Mouse (Mus musculus): ENCODE results near the gene Epn2.

Epn2 gene

DNA sequence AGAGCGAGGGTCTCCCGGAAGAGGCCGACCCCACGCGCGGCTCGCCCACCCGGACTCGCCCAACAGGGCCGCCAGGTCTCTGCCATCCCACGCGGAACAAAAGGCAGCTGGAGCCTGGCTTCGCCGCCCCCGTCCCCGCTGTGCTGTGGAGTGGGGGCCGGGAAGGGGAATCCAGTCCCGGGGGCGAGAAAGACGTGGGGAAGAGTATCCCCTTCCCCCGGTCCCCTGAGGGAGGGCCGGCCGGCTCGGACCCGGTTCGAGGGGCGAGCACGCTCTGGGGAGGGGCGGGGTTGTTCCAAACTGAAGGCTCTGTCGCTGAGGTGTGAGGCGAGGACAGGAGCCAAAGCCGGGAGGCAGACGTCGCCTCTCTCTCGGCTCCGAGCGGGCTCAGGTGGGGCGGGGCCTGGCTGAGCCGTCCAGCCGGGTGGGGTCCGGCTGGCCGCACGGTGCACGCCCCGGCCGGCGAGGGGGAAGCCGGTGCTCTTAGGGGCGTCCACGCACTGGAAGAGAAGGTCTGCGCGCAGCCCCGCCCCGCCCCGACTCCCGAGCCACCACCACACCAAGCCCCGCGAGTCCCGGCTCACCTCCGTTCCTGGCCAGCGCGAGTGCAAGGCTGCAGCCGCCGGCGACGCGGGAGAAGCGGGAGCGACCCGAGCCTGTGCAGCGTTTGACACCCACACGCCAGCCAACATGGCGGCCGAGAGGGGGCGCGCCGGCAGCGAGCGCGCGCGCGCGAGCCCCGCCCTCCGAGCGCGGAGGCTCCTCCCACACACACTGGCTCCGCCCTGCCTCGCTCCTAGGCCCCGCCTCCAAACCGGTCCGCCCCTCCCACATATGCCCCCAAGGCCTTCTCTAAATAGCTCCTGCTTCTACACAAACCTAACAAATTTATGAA lies at the start of gene Epn2:
Gene Epn2 (minus strand): TSS at position 705 of the 895 bp plus-strand sequence.
- peak; percentile 26 to 47 for DNase-seq (ENCODE audit: low spot score in 2 of 2)

DNA sequence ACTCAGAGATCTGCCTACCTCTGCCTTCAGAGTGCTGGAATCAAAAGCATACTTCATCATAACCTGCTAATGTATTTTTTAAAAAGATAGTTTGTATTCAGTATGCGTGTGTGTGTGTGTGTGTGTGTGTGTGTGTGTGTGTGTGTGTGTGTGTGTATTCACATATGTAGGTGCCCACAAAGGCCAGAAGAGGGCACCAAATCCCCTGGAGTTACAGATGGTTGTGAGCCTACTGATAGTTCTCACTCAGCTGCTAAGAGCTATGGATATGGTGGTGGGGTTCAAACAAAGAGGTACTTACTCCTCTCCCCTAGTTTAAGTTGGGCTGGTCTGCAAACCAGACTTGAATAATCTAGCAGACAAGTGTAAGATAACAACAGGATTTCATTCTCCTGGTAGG lies 47.0 kb upstream of the Epn2 start:
- DNase-seq (ENCODE audit: low spot score in 2 of 2): no peak

DNA sequence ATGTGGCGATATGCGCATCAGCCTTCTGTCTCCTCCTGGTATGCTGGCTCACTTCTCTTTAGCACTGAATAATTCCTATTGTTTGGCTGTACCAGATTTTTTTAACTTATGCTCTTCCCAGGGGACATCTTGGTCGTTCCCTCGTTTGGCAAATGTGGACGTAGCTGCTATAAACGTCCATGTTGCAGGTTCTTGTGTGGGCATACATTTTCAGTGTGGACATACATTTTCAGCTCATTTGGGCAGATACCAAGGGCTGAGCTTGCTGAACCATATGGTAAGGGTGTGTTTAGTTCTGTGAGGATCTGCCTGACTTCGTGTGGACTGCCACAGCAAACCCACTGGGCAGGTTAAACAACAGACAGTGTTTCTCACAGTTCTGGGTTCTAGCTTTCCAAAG lies 45.6 kb upstream of the Epn2 start:
- no peak for DNase-seq (ENCODE audit: low spot score in 2 of 2)

DNA sequence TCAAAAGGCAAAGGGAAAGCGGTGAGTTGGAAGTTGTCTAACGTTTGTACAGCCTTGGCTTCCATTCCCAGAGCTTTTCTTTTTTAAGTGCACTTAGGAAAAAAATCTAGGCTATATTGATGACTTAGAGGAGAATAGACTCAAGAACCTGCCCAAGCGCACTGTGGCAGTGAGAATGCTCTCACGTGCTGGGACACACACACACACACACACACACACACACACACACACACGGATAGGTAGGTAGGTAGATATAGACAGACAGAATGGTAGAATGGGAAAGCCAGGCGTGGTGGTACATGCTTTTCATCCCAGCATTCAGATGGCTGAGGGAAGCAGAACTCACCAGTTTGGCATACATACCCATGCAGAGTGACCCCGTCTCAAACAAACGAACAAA lies 41.3 kb upstream of the Epn2 start:
- no peak for DNase-seq (ENCODE audit: low spot score in 2 of 2)

DNA sequence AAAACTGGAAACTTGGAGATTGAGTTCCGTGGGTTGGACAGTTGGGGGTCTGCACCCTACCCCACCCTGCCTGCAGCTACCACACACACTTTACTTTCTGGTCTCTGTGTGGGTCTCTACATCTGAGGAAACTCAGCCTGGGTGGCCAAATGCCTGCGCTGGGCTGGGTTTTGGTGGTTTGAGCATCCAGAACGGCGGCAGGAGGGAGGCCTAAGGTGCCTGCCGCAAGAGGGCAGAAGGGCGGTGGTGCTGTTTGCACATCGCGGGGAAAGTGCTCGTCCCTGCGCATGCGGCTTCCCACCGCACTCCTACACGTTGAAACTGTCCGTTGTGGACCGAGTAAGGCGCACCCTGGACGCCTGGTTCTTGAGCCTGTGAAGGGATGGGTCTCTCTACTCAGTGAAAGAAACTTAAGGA lies 40.8 kb upstream of the Epn2 start:
- DNase-seq (ENCODE audit: low spot score in 2 of 2): peak; percentile 26 to 53

DNA sequence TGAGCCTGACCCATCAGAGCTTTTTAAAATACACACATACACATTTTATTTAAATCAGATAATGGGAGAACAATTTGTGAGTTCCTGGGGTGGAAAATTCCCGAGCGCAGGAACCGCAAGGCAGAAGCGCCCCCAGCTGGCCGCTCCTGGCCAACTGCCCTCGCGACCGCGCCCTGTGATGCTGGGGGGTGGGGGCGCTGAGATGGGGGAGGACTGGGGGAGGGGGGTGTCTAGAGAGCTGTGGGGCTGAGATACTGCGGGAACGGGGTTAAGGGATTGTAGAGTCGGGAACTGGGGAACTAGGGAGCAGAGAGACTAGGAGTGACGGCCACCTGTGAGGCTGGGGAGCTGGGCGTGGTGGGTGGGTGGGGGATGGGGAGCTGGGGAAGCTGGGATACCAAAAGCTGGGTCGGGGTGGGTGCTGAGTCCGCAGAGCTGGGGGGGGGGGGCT lies 40.3 kb upstream of the Epn2 start:
- no peak for DNase-seq (ENCODE audit: low spot score in 2 of 2)

DNA sequence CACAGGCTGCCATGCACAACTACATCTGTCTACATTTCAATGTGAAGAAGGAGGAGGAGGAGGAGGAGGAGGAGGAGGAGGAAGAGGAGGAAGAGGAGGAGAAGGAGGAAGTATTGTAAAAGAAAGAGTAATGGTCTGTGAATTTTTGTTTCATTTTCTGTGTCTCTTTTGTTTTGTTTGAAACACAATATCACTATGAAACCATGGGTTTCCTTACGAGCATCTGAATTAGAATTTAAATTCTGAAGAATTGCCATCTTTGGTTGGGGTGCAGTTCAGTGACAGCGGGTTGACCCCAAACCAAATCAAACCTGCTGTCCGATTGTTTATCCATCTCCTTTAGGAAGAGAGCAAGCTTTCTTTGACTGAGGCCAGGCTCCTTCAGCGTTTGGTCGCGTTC lies 39.9 kb upstream of the Epn2 start:
- no peak for DNase-seq (ENCODE audit: low spot score in 2 of 2)

DNA sequence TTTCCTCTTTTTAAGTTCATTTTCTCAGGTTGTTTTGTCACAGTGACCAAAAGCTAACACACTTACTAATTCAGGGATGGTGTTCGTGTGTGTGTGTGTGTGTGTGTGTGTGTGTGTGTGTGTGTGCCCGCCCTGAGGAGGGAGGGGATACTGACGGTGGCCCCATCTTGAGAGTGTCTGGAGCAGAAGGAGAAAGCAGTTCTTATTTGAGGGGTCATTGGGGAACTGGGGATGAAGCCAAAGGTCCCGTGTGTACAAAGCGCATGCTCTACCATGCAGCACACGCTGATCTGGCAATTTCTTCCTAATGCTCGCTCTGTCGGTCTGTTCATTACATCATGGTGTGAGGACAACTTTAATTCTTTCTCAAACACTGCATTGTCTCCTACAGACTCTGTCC lies 39.1 kb upstream of the Epn2 start:
- DNase-seq (ENCODE audit: low spot score in 2 of 2): no peak

DNA sequence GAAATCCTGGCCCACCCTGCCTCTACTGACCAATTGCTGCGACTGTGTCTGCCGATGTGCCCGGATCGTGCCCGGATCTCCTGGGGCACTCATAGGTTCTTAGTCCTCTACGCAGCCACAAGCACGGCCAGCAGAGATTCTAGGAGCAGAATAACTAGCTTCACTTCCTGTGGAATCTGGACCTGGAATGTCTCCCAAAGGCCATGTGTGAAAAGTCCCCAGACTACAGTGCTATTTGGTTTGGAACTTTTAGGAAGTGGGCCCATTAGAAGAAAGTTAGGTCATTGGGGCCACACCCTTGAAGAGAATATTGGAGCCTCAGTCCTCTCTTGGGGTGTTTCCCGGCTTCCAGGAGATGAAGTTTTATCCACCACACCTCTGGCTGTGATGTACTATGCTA lies 38.6 kb upstream of the Epn2 start:
- no peak for DNase-seq (ENCODE audit: low spot score in 2 of 2)

DNA sequence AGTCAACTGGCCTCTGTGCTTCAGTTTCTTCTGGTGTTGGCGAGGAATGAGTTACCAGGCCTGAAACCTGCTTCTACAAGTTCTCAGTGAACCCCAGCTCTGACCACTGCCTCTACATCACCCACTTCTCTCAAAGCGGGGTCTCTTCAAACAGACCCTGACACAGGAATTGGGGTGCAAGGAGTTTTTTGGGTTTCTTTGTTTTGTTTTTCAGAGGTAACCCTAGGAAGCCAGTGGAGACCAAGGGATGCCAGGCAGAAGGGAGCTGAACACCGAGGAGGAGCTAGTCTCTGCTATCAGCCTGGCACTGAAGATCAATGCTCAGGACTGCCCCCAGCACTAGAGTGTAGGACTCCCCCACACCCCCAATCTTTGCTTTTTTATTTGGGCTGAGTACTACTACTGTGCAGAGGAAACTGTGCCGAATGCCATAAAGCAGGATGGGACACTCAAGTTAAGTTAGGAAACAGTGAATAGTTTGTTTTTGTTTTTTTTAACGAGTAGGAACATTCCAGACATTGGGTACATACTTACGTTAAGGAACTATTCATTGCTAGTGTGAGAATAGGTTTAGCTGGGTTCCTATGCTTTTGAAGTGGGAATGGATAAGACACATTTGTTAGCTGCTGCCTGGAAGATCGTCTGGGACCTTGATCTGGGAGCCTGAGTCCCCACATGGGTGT lies 37.9 kb upstream of the Epn2 start:
- no peak for DNase-seq (ENCODE audit: low spot score in 2 of 2)

DNA sequence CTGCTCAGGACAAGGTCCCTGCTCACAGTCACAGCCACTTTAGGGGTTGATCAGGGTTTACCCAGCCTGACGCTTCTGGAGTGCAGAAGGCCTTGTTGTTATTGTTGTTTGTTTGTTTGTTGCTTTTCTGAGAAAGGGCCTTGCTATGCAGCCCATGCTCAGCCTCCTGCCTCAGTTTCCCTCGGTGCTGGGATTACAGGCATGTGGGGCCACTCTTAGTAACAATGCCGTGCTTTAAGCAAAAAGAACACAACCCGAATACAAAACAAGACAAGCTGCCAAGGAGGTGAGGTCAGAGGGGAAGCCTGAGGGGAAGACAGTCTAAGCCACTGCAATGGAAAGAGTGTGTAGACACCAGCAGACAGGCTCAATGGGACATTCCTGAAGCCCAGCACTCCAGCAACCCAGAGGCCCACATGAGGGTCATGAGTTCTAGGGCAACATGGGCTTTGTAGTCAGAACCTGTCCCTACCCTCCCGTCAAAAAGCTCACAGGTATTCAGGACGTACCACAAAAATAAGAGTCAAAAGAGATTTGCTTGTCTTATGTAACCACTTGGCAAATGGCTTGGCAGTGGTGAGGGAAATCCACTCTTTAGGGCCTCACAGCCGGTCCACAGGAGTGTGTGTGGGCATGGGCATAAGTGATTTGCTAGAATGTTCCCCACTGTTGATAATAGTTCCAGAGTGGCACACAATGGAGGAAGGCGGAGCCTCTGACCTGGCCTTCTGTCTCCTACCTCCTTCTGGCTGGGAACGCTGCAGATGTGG lies 37.2 kb upstream of the Epn2 start:
- DNase-seq (ENCODE audit: low spot score in 2 of 2): no peak

DNA sequence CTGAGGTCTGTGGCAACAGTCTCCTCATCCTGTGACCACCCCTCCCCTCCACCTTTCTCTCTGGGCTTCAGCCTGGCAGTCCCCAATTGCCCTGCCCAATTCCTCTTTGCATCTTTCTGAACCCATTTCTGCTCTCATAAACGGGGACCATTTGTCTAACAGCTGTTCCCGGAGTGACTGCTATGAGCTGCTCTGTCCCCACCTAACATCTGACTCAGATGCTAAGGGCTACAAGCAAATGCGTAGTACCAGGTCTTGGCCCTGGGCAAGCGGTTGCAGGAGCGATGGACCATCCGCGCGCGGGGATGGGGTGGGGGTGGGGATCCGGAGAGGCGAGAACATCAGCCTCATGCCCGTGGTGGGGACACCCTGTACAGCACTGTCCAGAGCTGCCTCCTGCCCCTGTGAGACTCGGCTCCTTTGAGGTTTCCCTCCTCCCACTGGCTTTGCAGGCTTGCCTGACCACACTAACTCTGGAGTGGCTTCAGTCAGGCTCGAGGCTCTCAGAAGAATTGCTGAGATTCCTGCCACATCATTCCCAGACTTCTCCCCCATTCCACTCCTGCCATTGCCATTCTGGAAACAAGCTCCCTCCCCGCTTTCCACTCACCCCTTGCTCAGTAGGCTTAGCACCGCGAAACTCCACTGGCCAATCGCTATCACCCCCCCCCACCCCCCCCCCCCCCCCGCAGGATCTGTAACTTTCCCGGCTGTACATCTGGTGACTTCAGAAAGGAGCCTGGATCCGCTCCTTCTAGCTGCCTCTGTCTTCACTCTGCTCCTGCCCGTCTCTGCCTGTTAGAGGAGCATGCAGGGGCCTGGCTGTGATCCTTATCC lies 36.4 kb upstream of the Epn2 start:
- no peak for DNase-seq (ENCODE audit: low spot score in 2 of 2)

DNA sequence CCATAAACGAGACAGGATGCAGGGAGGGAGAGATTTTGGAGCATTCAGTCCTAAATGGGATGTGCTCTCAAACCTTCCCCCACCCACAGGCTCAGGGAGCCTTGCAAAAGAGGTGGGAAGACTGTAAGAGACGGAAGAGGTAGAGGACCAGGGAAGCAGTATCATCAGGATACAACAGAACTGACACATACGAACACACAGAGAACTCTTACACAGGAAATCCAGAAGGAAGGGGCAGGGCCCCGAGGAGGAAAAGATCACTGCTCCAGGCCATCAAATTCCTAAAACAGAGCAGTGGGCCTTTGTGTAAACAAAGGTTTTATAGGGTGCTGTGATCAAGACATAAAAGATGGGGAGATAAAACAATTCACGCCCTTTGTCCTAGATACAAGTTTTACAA lies 34.9 kb upstream of the Epn2 start:
- DNase-seq (ENCODE audit: low spot score in 2 of 2): no peak

DNA sequence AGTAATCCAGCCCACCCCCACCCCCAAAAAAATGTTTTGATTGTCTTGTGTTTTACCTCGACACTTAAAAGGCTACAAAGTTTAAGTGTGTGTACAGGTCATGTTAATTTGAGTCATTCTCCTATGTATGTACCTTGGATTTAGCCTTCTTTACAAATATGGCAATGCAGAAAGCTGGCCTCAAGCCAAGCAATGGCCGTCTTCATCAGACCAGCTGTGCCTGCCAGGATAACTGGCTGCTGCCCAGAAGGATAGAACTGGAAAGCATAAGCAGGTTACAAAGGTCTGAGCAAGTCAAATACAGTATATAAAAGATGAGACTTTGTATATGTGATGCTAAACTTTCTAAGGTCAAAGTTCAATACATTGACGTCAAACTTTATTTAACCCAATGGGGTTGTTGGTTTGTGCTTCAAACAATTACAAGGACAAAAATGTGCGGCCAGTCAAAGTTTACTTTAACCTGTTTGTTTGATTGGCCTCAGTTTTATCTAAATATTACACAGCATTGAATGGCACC lies 32.7 kb upstream of the Epn2 start:
- DNase-seq (ENCODE audit: low spot score in 2 of 2): no peak

DNA sequence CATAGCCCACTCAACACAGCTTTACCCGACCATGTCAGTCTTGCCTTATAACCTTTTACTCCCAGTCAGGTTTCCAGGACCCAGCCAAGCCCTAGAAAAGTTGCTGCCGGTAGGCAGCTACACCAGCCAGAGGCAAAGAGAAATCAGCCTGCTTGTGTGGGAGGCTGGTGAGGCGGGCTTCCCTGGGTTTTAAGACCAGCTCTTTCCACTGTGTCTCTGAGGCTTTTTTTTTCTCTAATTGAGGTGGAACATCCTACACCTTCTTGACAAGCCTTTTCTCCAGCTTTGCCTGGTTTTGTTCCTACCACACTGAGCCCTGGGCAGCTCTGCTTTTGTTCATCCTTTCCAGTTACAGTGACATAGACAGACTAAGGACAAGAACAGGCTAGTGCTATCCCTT lies 31.7 kb upstream of the Epn2 start:
- no peak for DNase-seq (ENCODE audit: low spot score in 2 of 2)

DNA sequence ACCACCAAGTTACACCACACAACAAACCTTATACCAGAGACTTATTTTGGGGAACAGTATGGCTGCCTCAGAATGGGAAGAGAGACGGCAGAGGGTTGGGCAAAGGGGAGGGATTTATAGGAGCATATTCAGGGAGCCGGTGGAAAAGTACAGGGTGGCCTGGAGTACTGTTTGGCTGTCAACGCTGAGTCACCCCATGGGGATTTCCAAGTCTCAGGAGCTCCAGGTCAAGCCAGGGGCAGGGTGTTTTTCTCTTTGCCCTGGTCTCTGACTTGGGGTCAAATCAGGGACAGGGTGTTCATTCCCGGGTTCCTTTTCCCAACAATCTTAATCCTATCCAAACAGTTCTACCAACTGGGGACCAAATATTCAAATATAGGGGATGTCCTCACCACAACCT lies 28.6 kb upstream of the Epn2 start:
- DNase-seq (ENCODE audit: low spot score in 2 of 2): no peak

DNA sequence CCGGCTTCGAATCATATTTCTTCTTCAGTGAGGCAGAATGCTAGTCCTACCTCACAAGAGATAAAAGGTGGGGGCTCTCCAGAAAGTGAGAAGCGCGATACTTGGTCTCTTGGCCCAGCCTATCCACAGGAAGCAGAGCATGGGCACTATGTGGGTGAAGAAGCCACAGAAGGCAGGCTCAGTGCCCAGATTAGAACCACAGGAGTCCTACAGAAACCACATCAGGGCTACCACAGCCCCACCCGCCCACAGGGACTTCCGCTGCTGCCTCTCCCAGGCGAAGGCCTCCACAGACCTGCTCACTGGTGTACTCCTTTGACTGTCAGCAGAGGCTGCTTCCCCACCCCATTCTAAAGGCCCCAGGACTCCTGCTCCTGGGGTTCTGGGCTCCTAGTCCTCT lies 23.2 kb upstream of the Epn2 start:
- DNase-seq (ENCODE audit: low spot score in 2 of 2): peak; percentile 31 to 35

DNA sequence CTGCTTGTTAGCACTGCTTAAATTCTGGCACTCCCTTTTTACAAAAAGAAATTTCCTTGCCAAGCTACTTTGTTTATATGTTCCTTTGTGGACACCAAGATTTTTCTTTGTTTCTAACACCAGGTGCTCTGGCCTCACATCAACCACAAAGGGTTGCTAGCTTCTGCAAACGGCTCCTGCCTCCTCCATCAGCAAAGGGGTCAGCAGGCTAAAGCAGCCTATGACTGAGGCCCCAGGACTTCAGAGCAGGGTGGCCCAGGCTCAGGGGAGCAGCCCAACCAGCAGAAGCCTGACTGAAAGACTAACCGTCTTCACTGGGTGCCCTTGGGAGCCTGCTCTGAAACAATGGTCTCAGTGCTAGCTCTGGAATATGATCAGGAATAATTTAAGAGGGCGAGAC lies 22.0 kb upstream of the Epn2 start:
- no peak for DNase-seq (ENCODE audit: low spot score in 2 of 2)

DNA sequence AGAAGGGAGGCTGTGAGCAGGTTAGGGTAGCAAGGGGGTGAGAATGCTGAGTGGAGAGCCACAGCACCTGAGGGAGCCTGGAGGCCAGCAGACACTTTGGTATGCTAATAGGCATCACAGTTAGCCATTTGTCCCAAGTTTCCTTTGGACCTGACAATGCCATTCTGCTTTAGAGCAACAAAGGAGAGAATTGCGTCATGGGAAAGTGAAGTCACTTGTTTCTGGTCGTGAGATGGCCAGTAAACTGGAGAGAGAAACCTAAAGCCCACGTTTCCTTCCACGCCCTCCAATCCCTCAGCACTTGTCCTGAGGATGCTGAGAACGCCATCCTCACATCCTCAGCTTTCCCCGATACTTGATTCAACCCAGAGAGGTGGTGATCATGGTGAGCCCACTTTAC lies 18.9 kb upstream of the Epn2 start:
- DNase-seq (ENCODE audit: low spot score in 2 of 2): no peak

DNA sequence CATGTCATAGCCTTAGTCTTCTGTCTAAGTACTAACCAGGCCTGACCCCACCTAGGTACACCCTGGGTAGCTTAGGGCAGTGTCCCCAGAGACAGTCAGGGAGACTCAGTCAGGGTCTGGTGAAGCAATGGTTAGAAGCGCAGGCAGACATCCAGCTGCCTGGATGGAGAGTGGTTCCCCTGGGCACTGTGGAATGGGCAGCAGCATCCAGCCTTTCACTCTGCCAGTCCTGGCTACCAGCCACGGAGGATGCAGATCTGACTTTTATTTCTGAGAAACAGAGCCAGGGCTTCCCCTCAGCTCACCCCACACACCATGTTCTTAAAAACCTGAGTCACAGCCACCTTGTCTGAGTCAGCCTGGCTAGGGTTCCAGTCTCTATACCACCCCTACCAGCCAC lies 18.0 kb upstream of the Epn2 start:
- DNase-seq (ENCODE audit: low spot score in 2 of 2): no peak

DNA sequence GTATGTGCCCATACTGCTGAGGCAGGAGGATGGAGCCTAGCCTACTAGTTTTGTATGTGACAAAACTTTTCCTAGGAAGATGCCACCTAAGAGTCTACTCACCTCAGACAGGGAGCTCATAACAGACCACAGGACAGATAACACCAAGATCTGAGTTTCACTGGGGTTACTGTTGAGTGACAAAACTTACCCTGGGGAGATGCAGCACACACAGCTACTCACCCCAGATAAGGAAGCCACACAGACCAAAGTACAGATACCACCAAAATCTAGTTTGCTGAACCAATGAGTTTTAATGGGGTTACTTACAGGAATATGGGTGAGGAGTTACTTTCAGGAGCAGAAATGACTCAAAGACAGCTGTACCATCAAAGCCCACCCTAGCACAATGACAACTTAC lies 13.6 kb upstream of the Epn2 start:
- DNase-seq (ENCODE audit: low spot score in 2 of 2): no peak

All from spleen, postnatal 14 days (tissue).